Mouse (Mus musculus): ENCODE data around the gene Spi1.
"Not testable (repeated sequence)": the region's sequence is repeated elsewhere in the genome, so short reads cannot be mapped to it uniquely, and the experiment has no call there.

Spi1 gene

GRCm38 (mm10) chr2:91081775-91082695 is at the start of gene Spi1:
Gene Spi1, plus strand, starts transcription at chr2:91082390.
- DNase-seq (ENCODE audit: low read depth, low spot score), result no peak

- no peak for DNase-seq (ENCODE audit: low read depth, low spot score)
Observed at GRCm38 (mm10) chr2:91033000-91033399, 49.2 kb upstream of the Spi1 start.

- DNase-seq (ENCODE audit: low read depth, low spot score), result no peak
Observed at GRCm38 (mm10) chr2:91035385-91035784, 46.8 kb upstream of the Spi1 start, which contains the start of gene Rapsn. Gene Rapsn, plus strand, starts transcription at chr2:91035620.

GRCm38 (mm10) chr2:91041786-91042185 is 40.4 kb upstream of the Spi1 start:
- no peak for DNase-seq (ENCODE audit: low read depth, low spot score)

GRCm38 (mm10) chr2:91042651-91043398 is 39.4 kb upstream of the Spi1 start:
- DNase-seq (ENCODE audit: low read depth, low spot score), result no peak

- DNase-seq (ENCODE audit: low read depth, low spot score), result no peak
Observed at GRCm38 (mm10) chr2:91044727-91045126, 37.5 kb upstream of the Spi1 start.

- DNase-seq (ENCODE audit: low read depth, low spot score), result not testable (repeated sequence)
Observed at GRCm38 (mm10) chr2:91045805-91046204, 36.4 kb upstream of the Spi1 start.

GRCm38 (mm10) chr2:91047359-91047758 is 34.8 kb upstream of the Spi1 start:
- DNase-seq (ENCODE audit: low read depth, low spot score), result no peak

- no peak for DNase-seq (ENCODE audit: low read depth, low spot score)
Observed at GRCm38 (mm10) chr2:91051917-91052316, 30.3 kb upstream of the Spi1 start.

- DNase-seq (ENCODE audit: low read depth, low spot score), result no peak
Observed at GRCm38 (mm10) chr2:91052752-91053151, 29.4 kb upstream of the Spi1 start.

GRCm38 (mm10) chr2:91053181-91053933 is 28.8 kb upstream of the Spi1 start:
- DNase-seq (ENCODE audit: low read depth, low spot score), result no peak

- peak; percentile 71 for DNase-seq (ENCODE audit: low read depth, low spot score)
Observed at GRCm38 (mm10) chr2:91053934-91054382, 28.2 kb upstream of the Spi1 start, which contains the start of gene Psmc3. Gene Psmc3, plus strand, starts transcription at chr2:91054009.

- no peak for DNase-seq (ENCODE audit: low read depth, low spot score)
Observed at GRCm38 (mm10) chr2:91058435-91058834, 23.8 kb upstream of the Spi1 start.

- no peak for DNase-seq (ENCODE audit: low read depth, low spot score)
Observed at GRCm38 (mm10) chr2:91059376-91059775, 22.8 kb upstream of the Spi1 start.

- no peak for DNase-seq (ENCODE audit: low read depth, low spot score)
Observed at GRCm38 (mm10) chr2:91060544-91061355, 21.4 kb upstream of the Spi1 start.

GRCm38 (mm10) chr2:91061849-91062481 is 20.2 kb upstream of the Spi1 start:
- DNase-seq (ENCODE audit: low read depth, low spot score), result no peak

- DNase-seq (ENCODE audit: low read depth, low spot score), result no peak
Observed at GRCm38 (mm10) chr2:91062779-91063606, 19.2 kb upstream of the Spi1 start.

GRCm38 (mm10) chr2:91064211-91064610 is 18.0 kb upstream of the Spi1 start:
- no peak for DNase-seq (ENCODE audit: low read depth, low spot score)

- DNase-seq (ENCODE audit: low read depth, low spot score), result no peak
Observed at GRCm38 (mm10) chr2:91065544-91065943, 16.6 kb upstream of the Spi1 start.

Measured in WW6 (cell line).